Mouse (Mus musculus): Measurements from ENCODE around the gene Cebpz. TPM values are rescaled to one million over a fixed set of nuclear protein-coding genes. Genes with fewer than 3 reads are reported as not detected.

The Cebpz gene
- total and polyA plus RNA-seq, 3 experiments, result 45.9 to 97.9 (median 83.5) TPM

GRCm38 (mm10) chr17:78894991-78895390, 41.9 kb downstream of the Cebpz start:
- Histone ChIP-seq H3K9me3 (replicated peaks) (no peaks in the 10 kb centered on the region), H3K36me3 (replicated peaks) (no peaks in the 10 kb centered on the region), H3K4me3 (ENCODE audit: low read depth, low read length) (no peak overlapping the region), H3K27me3 (ENCODE audit: insufficient read depth, low read length) (peaks cover 14% of the 10 kb centered on the region; the same call in 1 of the 2 replicates), H3K4me1 (ENCODE audit: insufficient read depth, low read depth, low read length) (no peaks in the 10 kb centered on the region)
- no peak for TF ChIP-seq GATA2 (IDR thresholded peaks at IDR 0.05; ENCODE audit: borderline replicate concordance, low read depth, low read length)
- TF ChIP-seq GATA1 (IDR thresholded peaks at IDR 0.05; ENCODE audit: borderline replicate concordance, low read length), result no peak
- no peak for TF ChIP-seq POLR2AphosphoS5 (IDR thresholded peaks at IDR 0.05; ENCODE audit: insufficient replicate concordance, low read depth, low read length)
- TF ChIP-seq TAL1 (conservative IDR thresholded peaks at IDR 0.05; ENCODE audit: low read depth, low read length), result no peak
- no peak for TF ChIP-seq CTCF (IDR thresholded peaks at IDR 0.05; ENCODE audit: low read depth, low read length)
- ATAC-seq (ENCODE audit: extremely low read depth, insufficient number of reproducible peaks, low FRiP score, poor library complexity, severe bottlenecking), result no peak
- no peak for DNase-seq (ENCODE audit: low spot score)

- Histone ChIP-seq H3K36me3 (replicated peaks) (no peaks in the 10 kb centered on the region), H3K4me1 (ENCODE audit: insufficient read depth, low read depth, low read length) (no peaks in the 10 kb centered on the region), H3K27me3 (ENCODE audit: insufficient read depth, low read length) (peaks cover 12% of the 10 kb centered on the region; the same call in 1 of the 2 replicates), H3K4me3 (ENCODE audit: low read depth, low read length) (no peak overlapping the region), H3K9me3 (replicated peaks) (no peaks in the 10 kb centered on the region)
- DNase-seq (ENCODE audit: low spot score) (no peak), ATAC-seq (ENCODE audit: extremely low read depth, insufficient number of reproducible peaks, low FRiP score, poor library complexity, severe bottlenecking) (no peak)
- TF ChIP-seq TAL1 (conservative IDR thresholded peaks at IDR 0.05; ENCODE audit: low read depth, low read length), result no peak
- TF ChIP-seq GATA2 (IDR thresholded peaks at IDR 0.05; ENCODE audit: borderline replicate concordance, low read depth, low read length), result no peak
- TF ChIP-seq POLR2AphosphoS5 (IDR thresholded peaks at IDR 0.05; ENCODE audit: insufficient replicate concordance, low read depth, low read length), result no peak
- TF ChIP-seq CTCF (IDR thresholded peaks at IDR 0.05; ENCODE audit: low read depth, low read length), result no peak
- TF ChIP-seq GATA1 (IDR thresholded peaks at IDR 0.05; ENCODE audit: borderline replicate concordance, low read length), result no peak
Measured at GRCm38 (mm10) chr17:78891020-78891419, 45.8 kb downstream of the Cebpz start.

GRCm38 (mm10) chr17:78889184-78889583, 47.7 kb downstream of the Cebpz start:
- H3K36me3 ChIP-seq (replicated peaks), result no peaks in the 10 kb centered on the region
- 0 out of 2 replicates have a peak, but pooled peaks cover 2% of the 10 kb centered on the region for H3K9me3 ChIP-seq (replicated peaks)
- H3K4me1 ChIP-seq (ENCODE audit: insufficient read depth, low read depth, low read length), result no peaks in the 10 kb centered on the region
- ATAC-seq (ENCODE audit: extremely low read depth, insufficient number of reproducible peaks, low FRiP score, poor library complexity, severe bottlenecking) (no peak), DNase-seq (ENCODE audit: low spot score) (no peak)
- no peak overlapping the region for H3K4me3 ChIP-seq (ENCODE audit: low read depth, low read length)
- no peak for TF ChIP-seq CTCF (IDR thresholded peaks at IDR 0.05; ENCODE audit: low read depth, low read length)
- no peak for TF ChIP-seq POLR2AphosphoS5 (IDR thresholded peaks at IDR 0.05; ENCODE audit: insufficient replicate concordance, low read depth, low read length)
- TF ChIP-seq GATA2 (IDR thresholded peaks at IDR 0.05; ENCODE audit: borderline replicate concordance, low read depth, low read length), result no peak
- no peak for TF ChIP-seq TAL1 (conservative IDR thresholded peaks at IDR 0.05; ENCODE audit: low read depth, low read length)
- no peak for TF ChIP-seq GATA1 (IDR thresholded peaks at IDR 0.05; ENCODE audit: borderline replicate concordance, low read length)
- H3K27me3 ChIP-seq (ENCODE audit: insufficient read depth, low read length), result peaks cover 7% of the 10 kb centered on the region; the same call in 1 of the 2 replicates

GRCm38 (mm10) chr17:78888554-78888953, 48.3 kb downstream of the Cebpz start:
- no peaks in the 10 kb centered on the region for H3K36me3 ChIP-seq (replicated peaks)
- no peaks in the 10 kb centered on the region for H3K4me1 ChIP-seq (ENCODE audit: insufficient read depth, low read depth, low read length)
- DNase-seq (ENCODE audit: low spot score) (no peak), ATAC-seq (ENCODE audit: extremely low read depth, insufficient number of reproducible peaks, low FRiP score, poor library complexity, severe bottlenecking) (no peak)
- TF ChIP-seq POLR2AphosphoS5 (IDR thresholded peaks at IDR 0.05; ENCODE audit: insufficient replicate concordance, low read depth, low read length) (no peak), GATA1 (IDR thresholded peaks at IDR 0.05; ENCODE audit: borderline replicate concordance, low read length) (no peak), TAL1 (conservative IDR thresholded peaks at IDR 0.05; ENCODE audit: low read depth, low read length) (no peak), GATA2 (IDR thresholded peaks at IDR 0.05; ENCODE audit: borderline replicate concordance, low read depth, low read length) (no peak), CTCF (IDR thresholded peaks at IDR 0.05; ENCODE audit: low read depth, low read length) (no peak)
- H3K27me3 ChIP-seq (ENCODE audit: insufficient read depth, low read length), result peaks cover 7% of the 10 kb centered on the region; the same call in 1 of the 2 replicates
- H3K4me3 ChIP-seq (ENCODE audit: low read depth, low read length), result no peak overlapping the region
- H3K9me3 ChIP-seq (replicated peaks), result 0 out of 2 replicates have a peak, but pooled peaks cover 2% of the 10 kb centered on the region

DNA sequence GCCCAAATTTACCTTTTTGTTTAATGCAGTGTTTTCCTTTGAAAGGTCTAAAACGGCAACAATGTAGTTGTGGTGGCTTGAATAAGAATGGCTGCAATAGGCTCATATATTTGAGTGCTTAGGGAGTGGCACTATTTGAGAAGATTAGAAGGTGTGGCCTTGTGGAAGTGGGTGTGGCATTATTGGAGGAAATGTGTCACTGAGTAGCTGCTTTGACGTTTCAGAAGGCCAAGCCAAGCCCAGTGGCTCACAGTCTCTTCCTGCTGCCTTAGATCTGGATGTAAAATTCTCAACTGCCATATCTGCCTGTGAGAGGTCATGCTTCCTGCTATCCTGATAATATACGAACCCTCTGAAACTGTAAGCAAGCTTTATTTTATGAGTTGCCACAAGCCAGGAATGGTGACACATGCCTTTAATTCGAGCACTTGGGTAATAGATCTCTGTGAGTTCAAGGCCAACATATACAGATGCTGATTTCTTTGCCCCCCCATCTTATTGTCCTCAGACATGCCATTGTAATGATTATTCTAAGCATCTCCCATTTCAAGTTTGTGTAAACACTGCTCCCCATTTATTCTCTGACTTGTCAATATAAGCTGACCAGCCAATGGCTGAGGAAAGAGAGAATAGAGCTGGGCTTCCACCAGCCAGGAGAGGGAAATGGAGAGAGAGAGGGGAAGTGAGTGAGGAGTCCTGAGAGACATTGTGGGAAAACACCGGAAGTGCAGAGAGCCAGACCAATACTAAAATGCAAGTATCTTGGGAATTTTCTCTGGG, 51.4 kb downstream of the Cebpz start:
- Histone ChIP-seq H3K27me3 (ENCODE audit: insufficient read depth, low read length) (peaks cover 5% of the 10 kb centered on the region; the same call in 1 of the 2 replicates), H3K36me3 (replicated peaks) (peaks cover 10% of the 10 kb centered on the region), H3K4me1 (ENCODE audit: insufficient read depth, low read depth, low read length) (peaks cover 13% of the 10 kb centered on the region), H3K4me3 (ENCODE audit: low read depth, low read length) (no peak overlapping the region), H3K9me3 (replicated peaks) (0 out of 2 replicates have a peak, but pooled peaks cover 2% of the 10 kb centered on the region)
- DNase-seq (ENCODE audit: low spot score) (no peak), ATAC-seq (ENCODE audit: extremely low read depth, insufficient number of reproducible peaks, low FRiP score, poor library complexity, severe bottlenecking) (no peak)
- no peak for TF ChIP-seq GATA1 (IDR thresholded peaks at IDR 0.05; ENCODE audit: borderline replicate concordance, low read length)
- no peak for TF ChIP-seq GATA2 (IDR thresholded peaks at IDR 0.05; ENCODE audit: borderline replicate concordance, low read depth, low read length)
- TF ChIP-seq TAL1 (conservative IDR thresholded peaks at IDR 0.05; ENCODE audit: low read depth, low read length), result no peak

- no peaks in the 10 kb centered on the region for H3K27me3 ChIP-seq (ENCODE audit: insufficient read depth, low read length)
- peaks cover 17% of the 10 kb centered on the region for H3K4me1 ChIP-seq (ENCODE audit: insufficient read depth, low read depth, low read length)
- ATAC-seq (ENCODE audit: extremely low read depth, insufficient number of reproducible peaks, low FRiP score, poor library complexity, severe bottlenecking), result no peak
- 0 out of 2 replicates have a peak, but pooled peaks cover 2% of the 10 kb centered on the region for H3K9me3 ChIP-seq (replicated peaks)
- H3K4me3 ChIP-seq (ENCODE audit: low read depth, low read length), result no peak overlapping the region
- TF ChIP-seq POLR2AphosphoS5 (IDR thresholded peaks at IDR 0.05; ENCODE audit: insufficient replicate concordance, low read depth, low read length) (no peak), GATA2 (IDR thresholded peaks at IDR 0.05; ENCODE audit: borderline replicate concordance, low read depth, low read length) (no peak), TAL1 (conservative IDR thresholded peaks at IDR 0.05; ENCODE audit: low read depth, low read length) (no peak), GATA1 (IDR thresholded peaks at IDR 0.05; ENCODE audit: borderline replicate concordance, low read length) (no peak), CTCF (IDR thresholded peaks at IDR 0.05; ENCODE audit: low read depth, low read length) (no peak)
- no peak for DNase-seq (ENCODE audit: low spot score)
- H3K36me3 ChIP-seq (replicated peaks), result peaks cover 25% of the 10 kb centered on the region
Measured at GRCm38 (mm10) chr17:78883291-78883690, 53.6 kb downstream of the Cebpz start.
